Mouse (Mus musculus) embryonic fibroblast, embryonic 13.5 days (primary cell): ENCODE data around the gene Ngfr. TPM values are rescaled to one million over a fixed set of nuclear protein-coding genes. Genes with fewer than 3 reads are reported as not detected.
A peak's percentile ranks its signal among the peaks of the same experiment; 100 is the strongest.

Experiments used
- H3K27ac ChIP-seq: 2 replicates; pipeline ENCODE4 v1.5.1; 2012; ENCODE audit warnings: low read length, control low read depth, inconsistent platforms; ENCODE audit not compliant: insufficient read depth
- H3K4me1 ChIP-seq: 2 replicates; pipeline ENCODE4 v1.6.1; 2011; ENCODE audit warnings: low read length; ENCODE audit not compliant: control insufficient read depth, insufficient read depth
- H3K4me3 ChIP-seq: 2 replicates; pipeline ENCODE4 v1.5.1; 2011; ENCODE audit warnings: mild to moderate bottlenecking, control low read depth, low read length; ENCODE audit not compliant: insufficient read depth
- CTCF ChIP-seq: IDR thresholded peaks from 2 replicates; pipeline ENCODE4 v1.5.1; 2011; ENCODE audit warnings: mild to moderate bottlenecking, control low read depth, low read length, moderate library complexity, borderline replicate concordance; ENCODE audit not compliant: insufficient read depth
- POLR2A ChIP-seq: IDR thresholded peaks from 2 replicates; pipeline ENCODE4 v1.6.1; 2011; ENCODE audit warnings: low read depth, mild to moderate bottlenecking, control low read depth, low read length, moderate library complexity
- polyA plus RNA-seq: library from polyadenylated mRNA; stranded (reverse); fragments of >200 nt; gene quantifications from 2 replicates; pipeline ENCODE4 v1.2.4, GENCODE M21; 2011; ENCODE audit warnings: low read depth; ENCODE audit not compliant: missing spikeins, insufficient read length

Ngfr gene
- polyA plus RNA-seq, 1 experiment, result 3.2 TPM

GRCm38 (mm10) chr11:95584651-95585050 lies 2.9 kb downstream of the Ngfr start:
- H3K4me3 ChIP-seq, result no peak overlapping the region
- H3K4me1 ChIP-seq, result 0 out of 2 replicates have a peak, but pooled peaks cover 5% of the 10 kb centered on the region
- no peak overlapping the region for H3K27ac ChIP-seq
- TF ChIP-seq POLR2A, result no peak
- TF ChIP-seq CTCF, result no peak

GRCm38 (mm10) chr11:95583396-95583795 lies 4.1 kb downstream of the Ngfr start:
- TF ChIP-seq POLR2A (no peak), CTCF (no peak)
- H3K27ac ChIP-seq, result no peak overlapping the region
- no peak overlapping the region for H3K4me3 ChIP-seq
- H3K4me1 ChIP-seq, result 0 out of 2 replicates have a peak, but pooled peaks cover 5% of the 10 kb centered on the region

GRCm38 (mm10) chr11:95582193-95582592 lies 5.3 kb downstream of the Ngfr start:
- Histone ChIP-seq H3K4me1 (0 out of 2 replicates have a peak, but pooled peaks cover 5% of the 10 kb centered on the region), H3K27ac (no peak overlapping the region), H3K4me3 (no peak overlapping the region)
- no peak for TF ChIP-seq CTCF
- TF ChIP-seq POLR2A, result no peak

- H3K4me1 ChIP-seq, result peaks cover 6% of the 10 kb centered on the region
- H3K27ac ChIP-seq, result no peak overlapping the region
- TF ChIP-seq CTCF (no peak), POLR2A (no peak)
- H3K4me3 ChIP-seq, result no peak overlapping the region
These were observed 8.1 kb downstream of the Ngfr start for GRCm38 (mm10) chr11:95579455-95579854.

- TF ChIP-seq CTCF, result peak; percentile 48; the same call in 1 of the 2 replicates
- TF ChIP-seq POLR2A, result no peak
- Histone ChIP-seq H3K27ac (no peak overlapping the region), H3K4me1 (peaks cover 6% of the 10 kb centered on the region), H3K4me3 (no peak overlapping the region)
These were observed 9.6 kb downstream of the Ngfr start for GRCm38 (mm10) chr11:95577776-95578446.

- TF ChIP-seq CTCF, result no peak
- no peak for TF ChIP-seq POLR2A
- Histone ChIP-seq H3K4me3 (no peak overlapping the region), H3K4me1 (peaks cover 6% of the 10 kb centered on the region), H3K27ac (no peak overlapping the region)
These were observed 11.2 kb downstream of the Ngfr start for GRCm38 (mm10) chr11:95576299-95576698.

GRCm38 (mm10) chr11:95575791-95576190 lies 11.7 kb downstream of the Ngfr start:
- no peak overlapping the region for H3K4me3 ChIP-seq
- H3K4me1 ChIP-seq, result peaks cover 6% of the 10 kb centered on the region
- TF ChIP-seq CTCF (no peak), POLR2A (no peak)
- no peak overlapping the region for H3K27ac ChIP-seq

- Histone ChIP-seq H3K4me3 (no peak overlapping the region), H3K27ac (no peak overlapping the region), H3K4me1 (peaks cover 6% of the 10 kb centered on the region)
- TF ChIP-seq POLR2A (no peak), CTCF (no peak)
These were observed 12.7 kb downstream of the Ngfr start for GRCm38 (mm10) chr11:95574786-95575334.

- Histone ChIP-seq H3K4me3 (no peak overlapping the region), H3K27ac (no peak overlapping the region), H3K4me1 (peaks cover 6% of the 10 kb centered on the region)
- no peak for TF ChIP-seq CTCF
- no peak for TF ChIP-seq POLR2A
These were observed 15.3 kb downstream of the Ngfr start for GRCm38 (mm10) chr11:95572227-95572626.

- peaks cover 6% of the 10 kb centered on the region for H3K4me1 ChIP-seq
- no peak overlapping the region for H3K4me3 ChIP-seq
- no peak overlapping the region for H3K27ac ChIP-seq
- no peak for TF ChIP-seq CTCF
- TF ChIP-seq POLR2A, result no peak
These were observed 15.8 kb downstream of the Ngfr start for GRCm38 (mm10) chr11:95571755-95572154.
